Mouse (Mus musculus) limb, embryonic 11.5 days (tissue): ENCODE results near the gene Ccl12. TPM values are rescaled to one million over a fixed set of nuclear protein-coding genes. Genes with fewer than 3 reads are reported as not detected.

Experiments used
- ATAC-seq: fragments of 200-750 bp; cut with Nextera tagmentation; 2 replicates; pipeline ENCODE4 v1.8.0; 2017; ENCODE audit warnings: low read depth; ENCODE audit not compliant: insufficient number of reproducible peaks, low FRiP score, low TSS enrichment
- DNase-seq: peaks from one replicate; pipeline ENCODE4 v3.0.0-alpha.2; 2015; ENCODE audit warnings: low spot score
- H3K27ac ChIP-seq: fragments of 300-500 bp; sonication (generic); replicated peaks from 2 replicates; pipeline ENCODE4 v1.5.1; 2014; ENCODE audit warnings: low read depth, mild to moderate bottlenecking, low read length
- H3K27me3 ChIP-seq: fragments of 300-500 bp; sonication (generic); 2 replicates; pipeline ENCODE4 v1.6.1; 2014; ENCODE audit warnings: mild to moderate bottlenecking, low read length, mixed read lengths; ENCODE audit not compliant: control insufficient read depth, insufficient read depth
- H3K36me3 ChIP-seq: fragments of 300-500 bp; sonication (generic); 2 replicates; pipeline ENCODE4 v1.6.1; 2014; ENCODE audit warnings: mild to moderate bottlenecking, low read length, moderate library complexity, mixed read lengths; ENCODE audit not compliant: control insufficient read depth, insufficient read depth
- H3K4me1 ChIP-seq: fragments of 300-500 bp; sonication (generic); 2 replicates; pipeline ENCODE4 v1.6.1; 2014; ENCODE audit warnings: low read length, mixed read lengths; ENCODE audit not compliant: control insufficient read depth, insufficient read depth
- H3K4me2 ChIP-seq: fragments of 300-500 bp; sonication (generic); 2 replicates; pipeline ENCODE4 v1.6.1; 2014; ENCODE audit warnings: low read depth, mild to moderate bottlenecking, moderate library complexity; ENCODE audit not compliant: severe bottlenecking
- H3K4me3 ChIP-seq: fragments of 300-500 bp; sonication (generic); 2 replicates; pipeline ENCODE4 v1.5.1; 2014; ENCODE audit warnings: low read depth, low read length
- H3K9ac ChIP-seq: fragments of 300-500 bp; sonication (generic); 2 replicates; pipeline ENCODE4 v1.6.1; 2014; ENCODE audit warnings: mild to moderate bottlenecking, low read length
- H3K9me3 ChIP-seq: fragments of 300-500 bp; sonication (generic); 2 replicates; pipeline ENCODE4 v1.6.1; 2016; ENCODE audit warnings: low read length; ENCODE audit not compliant: control insufficient read depth
- WGBS: fragments of 180-500 bp; shearing (Covaris S2); extraction: QIAGEN DNeasy Blood & Tissue Kit; methylation state at CpG from one replicate; pipeline ENCODE4 v1.1.7; 2014; 5-methylcytosine and 5-hydroxymethylcytosine counted together
- polyA plus RNA-seq: library from polyadenylated mRNA; unstranded; fragments of >200 nt; fragmentation: Nextera tagmentation; extraction: Ambion mirVana; gene quantifications from 2 replicates; pipeline ENCODE4 v1.2.1, GENCODE M21; 2014

Gene Ccl12
- polyA plus RNA-seq, 1 experiment from 2014 or later, result 0.61 TPM

DNA sequence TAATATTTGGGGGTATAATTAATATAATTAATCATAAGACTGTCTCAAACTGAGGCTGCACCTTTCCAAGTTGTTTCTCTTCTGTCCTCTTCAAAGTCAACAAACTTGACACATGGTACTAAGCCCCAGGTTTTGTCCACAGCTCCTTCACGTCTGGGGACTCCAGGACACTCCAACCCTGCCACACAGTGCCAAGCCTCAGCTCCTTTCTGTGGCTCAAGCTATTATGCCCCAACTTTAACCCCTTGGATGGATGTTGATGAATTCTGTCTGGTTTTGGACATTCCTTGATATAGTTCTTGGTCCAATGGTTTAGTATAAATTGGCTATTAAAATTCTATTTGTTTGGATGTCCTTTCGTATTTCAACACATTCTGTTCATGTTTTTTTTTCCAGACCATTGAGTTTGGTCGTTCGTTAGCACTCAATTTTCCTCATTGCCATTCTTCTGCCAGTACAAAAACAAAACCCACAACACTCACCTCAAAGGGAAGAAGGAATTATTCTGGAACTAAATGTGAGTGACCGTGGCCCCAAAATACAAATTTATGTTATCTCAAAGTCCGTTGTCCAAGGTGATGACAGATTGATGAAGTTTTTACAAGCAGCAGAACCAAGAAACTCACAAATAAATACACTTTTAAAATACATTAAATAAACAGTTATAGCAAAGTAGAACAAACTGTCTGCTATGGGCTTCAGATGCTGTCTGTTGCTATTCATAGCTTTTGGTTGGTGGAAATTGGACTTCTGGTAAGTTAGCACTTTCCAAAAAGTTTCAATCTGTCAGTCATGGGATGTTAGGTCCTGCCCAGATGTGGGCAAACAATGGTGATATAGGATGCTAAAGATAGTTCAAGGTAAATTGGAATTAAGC, 9.0 kb downstream of the Ccl12 start:
- ATAC-seq (no peak), DNase-seq (no peak)
- no peaks in the 10 kb centered on the region for H3K9me3 ChIP-seq
- H3K9ac ChIP-seq, result no peak overlapping the region
- no peaks in the 10 kb centered on the region for H3K36me3 ChIP-seq
- H3K27me3 ChIP-seq, result no peaks in the 10 kb centered on the region
- WGBS, result 58% methylated on average over 6 of the region's 6 CpGs
- no peak overlapping the region for H3K4me2 ChIP-seq
- no peak overlapping the region for H3K4me3 ChIP-seq
- H3K27ac ChIP-seq, result no peak overlapping the region
- H3K4me1 ChIP-seq, result no peaks in the 10 kb centered on the region

GRCm38 (mm10) chr11:82114885-82115284, 13.2 kb downstream of the Ccl12 start, which contains the start of gene Ccl8:
Gene Ccl8, plus strand, starts transcription at chr11:82115185.
- ATAC-seq (no peak), DNase-seq (no peak)
- no peaks in the 10 kb centered on the region for H3K4me1 ChIP-seq
- H3K36me3 ChIP-seq, result no peaks in the 10 kb centered on the region
- 90% methylated on average over 3 of the region's 3 CpGs for WGBS
- no peaks in the 10 kb centered on the region for H3K27me3 ChIP-seq
- no peak within 1 kb of the TSS for H3K4me3 ChIP-seq
- no peak within 1 kb of the TSS for H3K9ac ChIP-seq
- H3K4me2 ChIP-seq, result no peak within 1 kb of the TSS
- no peak within 1 kb of the TSS for H3K27ac ChIP-seq
- no peaks in the 10 kb centered on the region for H3K9me3 ChIP-seq

GRCm38 (mm10) chr11:82116041-82116440, 14.4 kb downstream of the Ccl12 start:
- Histone ChIP-seq H3K9me3 (no peaks in the 10 kb centered on the region), H3K27me3 (no peaks in the 10 kb centered on the region), H3K27ac (no peak overlapping the region), H3K4me3 (no peak overlapping the region), H3K4me1 (no peaks in the 10 kb centered on the region), H3K4me2 (no peak overlapping the region), H3K36me3 (no peaks in the 10 kb centered on the region), H3K9ac (no peak overlapping the region)
- ATAC-seq (no peak), DNase-seq (no peak)
- 78% methylated on average over 3 of the region's 3 CpGs for WGBS

DNA sequence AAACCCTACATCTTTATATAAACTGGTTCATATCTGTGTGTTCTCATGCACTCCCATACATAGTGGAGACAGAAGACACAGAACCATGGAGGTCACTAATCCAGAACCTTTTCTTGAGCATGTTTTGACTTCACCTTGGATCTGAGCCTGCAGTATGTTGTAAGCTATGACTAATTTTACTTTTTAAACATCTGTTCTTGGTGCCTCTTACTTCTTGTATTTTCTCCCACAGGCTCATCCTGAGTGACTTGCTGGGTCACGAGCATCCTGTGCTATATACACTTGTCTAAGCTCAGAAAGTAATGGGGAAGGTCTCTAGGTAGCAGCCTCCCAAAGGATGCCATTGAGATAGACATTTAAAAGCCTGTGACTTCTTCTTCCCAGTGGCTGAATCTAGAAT, 31.3 kb downstream of the Ccl12 start:
- Histone ChIP-seq H3K9me3 (no peaks in the 10 kb centered on the region), H3K9ac (no peak overlapping the region), H3K27ac (no peak overlapping the region), H3K36me3 (no peaks in the 10 kb centered on the region), H3K4me3 (no peak overlapping the region), H3K27me3 (no peaks in the 10 kb centered on the region), H3K4me2 (no peak overlapping the region), H3K4me1 (no peaks in the 10 kb centered on the region)
- ATAC-seq, result no peak
- DNase-seq, result no peak
- WGBS, result 67% methylated on average over 1 of the region's 1 CpGs

DNA sequence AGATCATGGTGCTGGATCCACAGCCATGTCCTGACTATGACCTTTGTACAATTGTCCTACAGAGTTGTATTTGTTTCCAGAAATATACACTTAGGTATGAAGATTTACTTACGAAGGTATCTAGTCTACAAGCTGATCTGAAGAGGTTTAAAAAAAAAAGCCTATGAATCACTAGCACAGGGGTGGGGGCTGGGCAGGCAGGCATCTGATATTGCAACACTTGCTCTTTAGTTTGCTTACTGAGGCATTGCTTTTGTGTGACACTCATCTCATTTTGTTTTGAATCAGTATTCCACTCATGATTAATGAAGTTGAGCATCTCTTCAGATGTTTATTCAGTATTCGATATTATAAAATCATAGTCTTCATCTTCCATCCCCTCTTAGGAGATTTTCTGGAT, 34.6 kb downstream of the Ccl12 start:
- no peaks in the 10 kb centered on the region for H3K4me1 ChIP-seq
- H3K4me3 ChIP-seq, result no peak overlapping the region
- ATAC-seq (no peak), DNase-seq (no peak)
- 91% methylated on average over 2 of the region's 2 CpGs for WGBS
- H3K9ac ChIP-seq, result no peak overlapping the region
- no peak overlapping the region for H3K4me2 ChIP-seq
- no peak overlapping the region for H3K27ac ChIP-seq
- H3K36me3 ChIP-seq, result no peaks in the 10 kb centered on the region
- H3K27me3 ChIP-seq, result no peaks in the 10 kb centered on the region
- no peaks in the 10 kb centered on the region for H3K9me3 ChIP-seq

DNA sequence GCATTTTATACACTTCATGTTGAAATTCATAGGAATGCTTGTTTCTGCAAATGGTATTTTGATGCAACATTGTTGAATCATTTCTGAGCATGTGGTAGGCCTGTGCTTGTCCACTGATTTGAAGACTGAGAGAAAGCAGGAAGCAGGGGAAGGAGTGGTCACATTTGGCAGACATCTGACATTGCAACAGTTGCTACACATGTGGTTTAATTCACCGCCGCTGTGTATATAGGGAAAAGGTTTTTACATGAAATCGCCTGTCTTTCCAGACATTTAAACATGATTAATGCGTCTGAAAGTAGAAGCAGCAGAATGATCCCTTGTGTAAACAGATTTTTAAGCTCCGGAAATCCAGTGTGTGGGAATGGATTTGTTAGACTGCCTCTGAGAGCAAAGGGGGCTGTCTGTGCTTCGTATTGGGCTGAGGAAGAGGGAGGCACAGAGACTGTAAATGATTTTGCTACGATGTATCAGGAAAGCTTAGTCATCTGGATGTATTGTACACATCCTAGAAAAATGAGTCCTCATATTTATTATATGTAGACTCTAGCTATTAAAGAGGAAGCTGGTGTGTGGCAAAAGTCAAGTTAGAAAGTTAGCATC, 37.9 kb downstream of the Ccl12 start:
- Histone ChIP-seq H3K9ac (no peak overlapping the region), H3K36me3 (no peaks in the 10 kb centered on the region), H3K27ac (no peak overlapping the region), H3K4me1 (no peaks in the 10 kb centered on the region), H3K9me3 (no peaks in the 10 kb centered on the region), H3K27me3 (no peaks in the 10 kb centered on the region), H3K4me3 (no peak overlapping the region), H3K4me2 (no peak overlapping the region)
- WGBS, result 51% methylated on average over 7 of the region's 7 CpGs
- DNase-seq, result peak; percentile 36
- no peak for ATAC-seq

Other genes starting within 250 kb of the Ccl12 start
- not detected in 2 replicates for gene 5530401A14Rik, start 241.2 kb upstream of the Ccl12 start, polyA plus RNA-seq
- 0.27 and 0.41 TPM in 2 replicates for gene Asic2, start 133.4 kb upstream of the Ccl12 start, polyA plus RNA-seq
- gene Ccl2, start 66.3 kb upstream of the Ccl12 start, polyA plus RNA-seq, result not detected in 2 replicates
- not detected in 2 replicates for gene Gm17268, start 63.3 kb upstream of the Ccl12 start, polyA plus RNA-seq
- not detected in 2 replicates for gene Ccl7, start 56.1 kb upstream of the Ccl12 start, polyA plus RNA-seq
- not detected in 2 replicates for gene Ccl11, start 44.0 kb upstream of the Ccl12 start, polyA plus RNA-seq
- gene Ccl8, start 13.3 kb downstream of the Ccl12 start, polyA plus RNA-seq, result not detected in 2 replicates
- not detected in 2 replicates for gene Ccl1, start 203.8 kb downstream of the Ccl12 start, polyA plus RNA-seq